Mouse (Mus musculus) ES-E14 (cell line): ENCODE results near the gene Ino80.

Experiments
- CHD2 ChIP-seq: IDR thresholded peaks from 2 replicates; pipeline ENCODE4 v1.6.1; 2014; ENCODE audit warnings: mild to moderate bottlenecking, low read depth, low read length, inconsistent platforms
- MAFK ChIP-seq: IDR thresholded peaks from 2 replicates; pipeline ENCODE4 v1.6.1; 2014; ENCODE audit warnings: mild to moderate bottlenecking, low read depth, low read length, inconsistent platforms; ENCODE audit not compliant: insufficient read depth
- ZC3H11A ChIP-seq: IDR thresholded peaks from 2 replicates; pipeline ENCODE4 v1.6.1; 2012; ENCODE audit warnings: low read depth, mild to moderate bottlenecking, inconsistent platforms, low read length, borderline replicate concordance
- ZNF384 ChIP-seq: IDR thresholded peaks from 2 replicates; pipeline ENCODE4 v1.6.1; 2012; ENCODE audit warnings: low read depth, low read length, inconsistent platforms

DNA sequence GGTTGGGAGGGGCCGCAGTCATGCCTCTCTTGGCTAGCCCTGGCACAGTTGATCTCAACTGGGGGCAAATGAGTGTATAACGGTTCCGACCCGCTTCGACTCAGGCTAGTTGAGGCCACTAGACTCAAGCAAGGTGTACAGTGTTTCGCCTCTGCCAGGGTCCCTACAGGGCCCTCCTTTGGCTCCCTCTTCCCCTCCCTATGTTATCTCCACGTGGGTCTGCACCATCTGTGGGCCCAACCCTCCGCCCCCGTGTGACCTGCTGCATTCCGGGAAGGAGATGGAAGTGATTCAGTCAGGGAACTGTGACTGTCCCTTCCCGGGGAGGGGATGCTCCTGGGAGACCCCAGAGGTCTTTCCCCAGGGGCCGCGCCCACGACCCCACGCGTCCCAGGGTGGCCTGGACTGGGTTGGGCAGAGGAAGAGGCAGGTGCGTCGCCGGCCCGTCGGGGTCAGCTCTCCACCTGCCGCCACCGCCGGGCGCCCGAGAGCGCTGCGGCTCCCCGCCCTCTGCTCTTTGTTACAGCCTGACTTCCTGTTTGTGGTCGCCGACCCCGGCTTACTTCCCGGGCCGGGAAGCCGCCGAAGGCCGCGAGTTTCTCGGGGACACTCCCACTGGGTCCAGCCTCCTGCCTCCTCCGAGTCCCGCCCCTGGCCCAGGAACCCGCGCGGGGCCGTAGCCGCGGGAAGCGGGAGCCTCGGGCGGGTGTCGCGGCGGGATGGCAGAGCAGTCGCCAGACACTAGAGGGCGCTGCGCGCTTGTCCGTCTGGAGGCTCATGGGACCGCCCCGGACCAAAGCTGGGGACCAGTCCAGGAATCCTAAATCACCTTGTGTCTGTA is 139.8 kb downstream of the Ino80 start:
- TF ChIP-seq CHD2: no peak
- peak; percentile 46; the same call in 1 of the 2 replicates for TF ChIP-seq ZC3H11A
- TF ChIP-seq ZNF384: no peak
- no peak for TF ChIP-seq MAFK
